Mouse (Mus musculus): ENCODE measurements around the gene Cacng2. TPM values are rescaled to one million over a fixed set of nuclear protein-coding genes. Genes with fewer than 3 reads are reported as not detected.

Gene Cacng2
- polyA plus RNA-seq, 1 experiment from 2014 or later, result not detected

GRCm38 (mm10) chr15:78062467-78062866 is 57.4 kb downstream of the Cacng2 start:
- no peaks in the 10 kb centered on the region for H3K36me3 ChIP-seq
- no peaks in the 10 kb centered on the region for H3K4me1 ChIP-seq (replicated peaks)
- H3K4me2 ChIP-seq, result no peak overlapping the region
- WGBS, result 70% methylated on average over 14 of the region's 14 CpGs
- no peaks in the 10 kb centered on the region for H3K9me3 ChIP-seq
- no peak overlapping the region for H3K4me3 ChIP-seq (replicated peaks)
- no peak for ATAC-seq (ENCODE audit: insufficient number of reproducible peaks, insufficient read depth, low FRiP score, low TSS enrichment, low read depth)
- 0 out of 2 replicates have a peak, but pooled peaks cover 4% of the 10 kb centered on the region for H3K27me3 ChIP-seq
- H3K27ac ChIP-seq, result no peak overlapping the region
- H3K9ac ChIP-seq (replicated peaks), result no peak overlapping the region

DNA sequence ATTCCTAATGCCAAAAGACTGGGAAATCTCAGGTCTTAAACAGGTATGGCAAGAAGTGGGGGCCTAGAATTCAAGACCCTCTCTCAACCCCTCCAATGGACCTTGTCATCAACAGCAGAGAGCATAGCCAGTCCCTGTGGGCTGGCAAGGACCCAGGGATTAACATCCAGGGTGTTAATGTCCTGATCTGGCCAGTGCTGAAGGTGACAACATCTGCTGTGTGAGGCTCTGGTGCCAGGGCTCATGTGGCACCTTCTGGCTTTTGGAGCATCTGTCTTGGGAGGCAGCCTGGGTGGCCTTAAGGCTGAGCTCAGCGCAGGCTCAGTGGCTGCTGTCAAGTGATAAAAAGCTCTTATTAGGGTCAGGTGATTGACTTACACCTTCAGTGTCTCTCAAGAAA is 62.9 kb downstream of the Cacng2 start:
- ATAC-seq (ENCODE audit: insufficient number of reproducible peaks, insufficient read depth, low FRiP score, low TSS enrichment, low read depth), result no peak

GRCm38 (mm10) chr15:78050682-78051081 is 69.1 kb downstream of the Cacng2 start:
- no peaks in the 10 kb centered on the region for H3K27me3 ChIP-seq
- WGBS, result 86% methylated on average over 10 of the region's 10 CpGs
- H3K27ac ChIP-seq, result no peak overlapping the region
- no peak overlapping the region for H3K4me3 ChIP-seq (replicated peaks)
- H3K9ac ChIP-seq (replicated peaks), result no peak overlapping the region
- H3K9me3 ChIP-seq, result peaks cover 4% of the 10 kb centered on the region; the same call in 1 of the 2 replicates
- H3K4me2 ChIP-seq, result no peak overlapping the region
- no peak for ATAC-seq (ENCODE audit: insufficient number of reproducible peaks, insufficient read depth, low FRiP score, low TSS enrichment, low read depth)
- H3K36me3 ChIP-seq, result no peaks in the 10 kb centered on the region
- no peaks in the 10 kb centered on the region for H3K4me1 ChIP-seq (replicated peaks)

More for the DNA sequence above, 62.9 kb downstream of the Cacng2 start:
- H3K4me3 ChIP-seq (replicated peaks), result no peak overlapping the region
- no peak overlapping the region for H3K4me2 ChIP-seq
- no peaks in the 10 kb centered on the region for H3K4me1 ChIP-seq (replicated peaks)
- no peak overlapping the region for H3K27ac ChIP-seq
- H3K36me3 ChIP-seq, result no peaks in the 10 kb centered on the region
- no peak overlapping the region for H3K9ac ChIP-seq (replicated peaks)
- H3K9me3 ChIP-seq, result peaks cover 4% of the 10 kb centered on the region; the same call in 1 of the 2 replicates
- H3K27me3 ChIP-seq, result 0 out of 2 replicates have a peak, but pooled peaks cover 4% of the 10 kb centered on the region
- WGBS, result 44% methylated on average over 1 of the region's 1 CpGs

- H3K27me3 ChIP-seq, result no peaks in the 10 kb centered on the region
- H3K4me3 ChIP-seq (replicated peaks), result no peak overlapping the region
- no peak overlapping the region for H3K4me2 ChIP-seq
- ATAC-seq (ENCODE audit: insufficient number of reproducible peaks, insufficient read depth, low FRiP score, low TSS enrichment, low read depth), result no peak
- H3K4me1 ChIP-seq (replicated peaks), result no peaks in the 10 kb centered on the region
- 74% methylated on average over 2 of the region's 2 CpGs for WGBS
- H3K36me3 ChIP-seq, result no peaks in the 10 kb centered on the region
- no peak overlapping the region for H3K27ac ChIP-seq
- no peaks in the 10 kb centered on the region for H3K9me3 ChIP-seq
- no peak overlapping the region for H3K9ac ChIP-seq (replicated peaks)
Observed at GRCm38 (mm10) chr15:78049933-78050332, 69.9 kb downstream of the Cacng2 start.

DNA sequence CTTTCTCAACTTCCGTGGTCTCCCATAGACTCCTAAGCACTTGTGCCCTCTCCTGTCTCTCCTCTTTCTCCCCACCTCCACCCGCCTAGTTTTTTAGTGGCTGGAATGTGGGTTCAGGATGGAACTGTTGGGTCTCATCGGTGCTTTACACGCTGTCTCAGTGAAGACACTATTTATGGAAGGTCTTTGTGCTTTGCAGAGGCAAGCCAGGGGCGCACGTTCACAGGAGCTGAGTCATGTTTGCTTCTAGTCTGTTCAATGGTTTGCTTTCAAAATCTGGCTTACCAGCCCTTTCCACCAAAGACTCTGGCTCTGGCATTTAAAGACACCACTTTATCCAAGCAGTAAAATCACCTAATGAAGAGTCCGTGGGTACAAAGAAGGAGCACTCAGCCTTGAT is 74.0 kb downstream of the Cacng2 start:
- no peak overlapping the region for H3K4me2 ChIP-seq
- no peak overlapping the region for H3K27ac ChIP-seq
- 70% methylated on average over 7 of the region's 7 CpGs for WGBS
- H3K9me3 ChIP-seq, result no peaks in the 10 kb centered on the region
- no peaks in the 10 kb centered on the region for H3K36me3 ChIP-seq
- H3K4me3 ChIP-seq (replicated peaks), result no peak overlapping the region
- no peaks in the 10 kb centered on the region for H3K4me1 ChIP-seq (replicated peaks)
- H3K9ac ChIP-seq (replicated peaks), result no peak overlapping the region
- no peak for ATAC-seq (ENCODE audit: insufficient number of reproducible peaks, insufficient read depth, low FRiP score, low TSS enrichment, low read depth)
- no peaks in the 10 kb centered on the region for H3K27me3 ChIP-seq

GRCm38 (mm10) chr15:78045314-78045713 is 74.5 kb downstream of the Cacng2 start:
- WGBS, result 67% methylated on average over 7 of the region's 7 CpGs
- Histone ChIP-seq H3K4me3 (replicated peaks) (no peak overlapping the region), H3K4me1 (replicated peaks) (no peaks in the 10 kb centered on the region), H3K4me2 (no peak overlapping the region), H3K36me3 (no peaks in the 10 kb centered on the region), H3K27ac (no peak overlapping the region), H3K27me3 (no peaks in the 10 kb centered on the region), H3K9ac (replicated peaks) (no peak overlapping the region), H3K9me3 (no peaks in the 10 kb centered on the region)
- ATAC-seq (ENCODE audit: insufficient number of reproducible peaks, insufficient read depth, low FRiP score, low TSS enrichment, low read depth), result no peak

DNA sequence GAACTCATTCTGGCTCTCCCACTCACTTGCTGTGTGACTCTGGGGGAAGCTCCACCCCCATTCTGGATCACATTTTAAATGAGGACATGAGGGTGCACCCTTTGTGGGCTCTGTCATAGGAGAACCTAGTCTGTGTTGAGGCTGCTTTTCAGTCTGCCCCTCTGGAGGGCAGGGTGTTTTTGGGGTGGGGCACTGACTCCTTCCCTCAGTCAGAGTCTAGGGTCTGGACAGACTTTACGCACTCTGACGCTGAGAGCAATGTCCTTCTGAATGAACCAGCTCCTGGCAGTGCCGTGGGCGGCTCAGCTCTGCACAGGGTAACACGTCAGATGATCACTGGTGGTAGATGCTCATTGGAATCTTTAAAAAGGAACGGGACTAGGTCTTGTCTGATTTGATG is 75.0 kb downstream of the Cacng2 start:
- H3K36me3 ChIP-seq, result no peaks in the 10 kb centered on the region
- no peak for ATAC-seq (ENCODE audit: insufficient number of reproducible peaks, insufficient read depth, low FRiP score, low TSS enrichment, low read depth)
- no peak overlapping the region for H3K27ac ChIP-seq
- no peak overlapping the region for H3K4me2 ChIP-seq
- WGBS, result 80% methylated on average over 6 of the region's 6 CpGs
- no peaks in the 10 kb centered on the region for H3K9me3 ChIP-seq
- no peaks in the 10 kb centered on the region for H3K27me3 ChIP-seq
- no peak overlapping the region for H3K9ac ChIP-seq (replicated peaks)
- H3K4me3 ChIP-seq (replicated peaks), result no peak overlapping the region
- H3K4me1 ChIP-seq (replicated peaks), result no peaks in the 10 kb centered on the region

GRCm38 (mm10) chr15:78042706-78043105 is 77.1 kb downstream of the Cacng2 start:
- Histone ChIP-seq H3K36me3 (no peaks in the 10 kb centered on the region), H3K9me3 (no peaks in the 10 kb centered on the region), H3K4me2 (no peak overlapping the region), H3K4me1 (replicated peaks) (no peaks in the 10 kb centered on the region), H3K9ac (replicated peaks) (no peak overlapping the region), H3K27me3 (no peaks in the 10 kb centered on the region), H3K4me3 (replicated peaks) (no peak overlapping the region), H3K27ac (no peak overlapping the region)
- WGBS, result 89% methylated on average over 8 of the region's 8 CpGs
- no peak for ATAC-seq (ENCODE audit: insufficient number of reproducible peaks, insufficient read depth, low FRiP score, low TSS enrichment, low read depth)

DNA sequence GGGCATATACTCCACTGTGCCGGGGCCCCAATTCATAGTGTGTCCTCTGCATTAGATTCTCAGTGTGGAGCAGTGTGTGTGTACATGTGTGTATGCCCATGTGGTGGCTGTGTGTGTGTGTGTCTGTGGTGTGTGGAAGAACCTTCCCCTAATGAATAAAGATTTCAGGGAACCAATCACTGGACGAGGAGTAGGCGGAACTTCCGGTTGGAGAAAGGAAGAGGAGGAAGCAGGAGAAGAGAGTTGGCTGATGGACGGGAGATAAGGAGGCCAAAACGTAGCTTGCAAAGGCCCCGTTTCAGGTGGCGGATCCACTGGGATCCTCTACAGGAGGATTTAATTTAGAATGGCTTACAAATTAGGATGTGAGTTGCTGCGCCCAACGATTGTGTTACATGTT is 82.2 kb downstream of the Cacng2 start:
- Histone ChIP-seq H3K4me2 (no peak overlapping the region), H3K9me3 (no peaks in the 10 kb centered on the region), H3K4me1 (replicated peaks) (no peaks in the 10 kb centered on the region), H3K9ac (replicated peaks) (no peak overlapping the region), H3K4me3 (replicated peaks) (no peak overlapping the region), H3K36me3 (no peaks in the 10 kb centered on the region), H3K27ac (no peak overlapping the region), H3K27me3 (no peaks in the 10 kb centered on the region)
- ATAC-seq (ENCODE audit: insufficient number of reproducible peaks, insufficient read depth, low FRiP score, low TSS enrichment, low read depth), result no peak
- 85% methylated on average over 10 of the region's 10 CpGs for WGBS

GRCm38 (mm10) chr15:78036586-78036985 is 83.2 kb downstream of the Cacng2 start:
- Histone ChIP-seq H3K4me2 (no peak overlapping the region), H3K9me3 (no peaks in the 10 kb centered on the region), H3K27ac (no peak overlapping the region), H3K9ac (replicated peaks) (no peak overlapping the region), H3K4me1 (replicated peaks) (no peaks in the 10 kb centered on the region), H3K27me3 (no peaks in the 10 kb centered on the region), H3K36me3 (no peaks in the 10 kb centered on the region), H3K4me3 (replicated peaks) (no peak overlapping the region)
- WGBS, result 49% methylated on average over 2 of the region's 2 CpGs
- no peak for ATAC-seq (ENCODE audit: insufficient number of reproducible peaks, insufficient read depth, low FRiP score, low TSS enrichment, low read depth)

DNA sequence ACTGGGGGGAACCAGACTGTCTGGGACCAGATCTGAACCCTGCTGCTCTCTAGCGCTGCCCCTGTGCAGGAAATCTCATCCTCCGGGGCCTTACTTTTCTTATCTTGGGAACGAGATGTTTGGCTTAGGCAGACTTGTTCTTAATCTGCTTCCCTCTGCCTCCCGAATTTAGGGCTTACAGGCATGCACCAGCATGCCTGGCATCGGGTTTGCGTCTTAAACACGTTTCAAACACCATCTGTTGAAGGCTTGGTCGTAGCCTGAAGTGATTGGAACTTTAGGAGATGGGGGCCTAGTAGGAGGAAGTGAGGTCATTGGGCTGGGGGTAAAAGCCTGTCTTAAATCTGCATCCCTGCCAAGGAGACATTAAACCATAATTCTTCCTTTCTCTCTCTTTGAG is 89.9 kb downstream of the Cacng2 start:
- H3K4me1 ChIP-seq (replicated peaks), result no peaks in the 10 kb centered on the region
- WGBS, result 65% methylated on average over 8 of the region's 8 CpGs
- no peak for ATAC-seq (ENCODE audit: insufficient number of reproducible peaks, insufficient read depth, low FRiP score, low TSS enrichment, low read depth)
- H3K9me3 ChIP-seq, result no peaks in the 10 kb centered on the region
- H3K27me3 ChIP-seq, result no peaks in the 10 kb centered on the region
- H3K36me3 ChIP-seq, result no peaks in the 10 kb centered on the region
- no peak overlapping the region for H3K4me3 ChIP-seq (replicated peaks)
- no peak overlapping the region for H3K27ac ChIP-seq
- no peak overlapping the region for H3K9ac ChIP-seq (replicated peaks)
- H3K4me2 ChIP-seq, result no peak overlapping the region

DNA sequence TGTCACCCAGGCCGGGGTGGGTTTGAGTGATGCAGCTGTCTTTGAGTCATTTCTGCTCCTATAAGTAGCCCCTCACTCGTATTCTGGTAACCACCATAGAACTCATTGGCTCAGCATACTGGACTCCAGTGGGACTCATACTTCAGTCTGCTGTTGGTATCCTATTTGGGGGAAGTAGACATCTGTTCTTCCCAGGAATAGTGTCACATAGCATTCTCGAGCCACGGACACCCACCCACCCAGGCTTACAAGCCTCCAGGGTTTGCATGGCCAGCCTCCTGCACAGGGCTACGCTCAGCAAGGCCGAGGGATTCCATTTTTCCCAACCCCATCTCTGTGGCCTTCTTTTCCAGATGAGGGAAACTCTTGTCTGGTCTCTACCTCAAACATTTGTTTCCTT is 93.3 kb downstream of the Cacng2 start:
- Histone ChIP-seq H3K27ac (no peak overlapping the region), H3K27me3 (no peaks in the 10 kb centered on the region), H3K4me1 (replicated peaks) (no peaks in the 10 kb centered on the region), H3K9ac (replicated peaks) (no peak overlapping the region), H3K4me2 (no peak overlapping the region), H3K36me3 (no peaks in the 10 kb centered on the region), H3K4me3 (replicated peaks) (no peak overlapping the region), H3K9me3 (no peaks in the 10 kb centered on the region)
- ATAC-seq (ENCODE audit: insufficient number of reproducible peaks, insufficient read depth, low FRiP score, low TSS enrichment, low read depth), result no peak
- 88% methylated on average over 6 of the region's 6 CpGs for WGBS

Measured in limb, embryonic 12.5 days (tissue).